Mouse (Mus musculus) natural killer cell, adult 2 months (primary cell): ENCODE results near the gene Lexm.

ENCODE experiments used
- DNase-seq, 2 experiments: peaks; one replicate each; pipeline ENCODE4 v3.0.0; 2022; ENCODE audit warnings: low spot score in 2 of 2

The Lexm gene

GRCm38 (mm10) chr4:106582428-106583153 is 34.5 kb downstream of the Lexm start:
- no peak for DNase-seq

- DNase-seq = no peak
These were observed 35.2 kb downstream of the Lexm start for GRCm38 (mm10) chr4:106581865-106582204.

- no peak for DNase-seq
These were observed 35.7 kb downstream of the Lexm start for GRCm38 (mm10) chr4:106581176-106581864.

GRCm38 (mm10) chr4:106577511-106577910 is 39.5 kb downstream of the Lexm start:
- no peak for DNase-seq

GRCm38 (mm10) chr4:106575022-106575421 is 42.0 kb downstream of the Lexm start:
- DNase-seq = no peak

GRCm38 (mm10) chr4:106571081-106571724 is 45.8 kb downstream of the Lexm start:
- DNase-seq = no peak

GRCm38 (mm10) chr4:106569680-106570079 is 47.4 kb downstream of the Lexm start:
- no peak for DNase-seq

GRCm38 (mm10) chr4:106564161-106564560 is 52.9 kb downstream of the Lexm start:
- DNase-seq = no peak

GRCm38 (mm10) chr4:106562837-106563790 is 53.9 kb downstream of the Lexm start:
- no peak for DNase-seq

- DNase-seq = no peak
These were observed 55.0 kb downstream of the Lexm start for GRCm38 (mm10) chr4:106562006-106562405.

- DNase-seq = peak; percentile 27 to 58
These were observed 55.9 kb downstream of the Lexm start, which contains the start of gene Dhcr24 for GRCm38 (mm10) chr4:106560846-106561781. Gene Dhcr24, plus strand, starts transcription at chr4:106561038.

GRCm38 (mm10) chr4:106560213-106560845 is 56.7 kb downstream of the Lexm start:
- DNase-seq = no peak

GRCm38 (mm10) chr4:106559343-106560212 is 57.5 kb downstream of the Lexm start:
- no peak for DNase-seq

- DNase-seq = no peak
These were observed 59.1 kb downstream of the Lexm start for GRCm38 (mm10) chr4:106557978-106558377.

- DNase-seq = no peak
These were observed 59.8 kb downstream of the Lexm start for GRCm38 (mm10) chr4:106557262-106557661.

GRCm38 (mm10) chr4:106550516-106551166 is 66.4 kb downstream of the Lexm start:
- no peak for DNase-seq

GRCm38 (mm10) chr4:106548113-106548512 is 68.9 kb downstream of the Lexm start:
- DNase-seq = no peak

- no peak for DNase-seq
These were observed 70.1 kb downstream of the Lexm start for GRCm38 (mm10) chr4:106546896-106547295.
